Comparison of ENCODE assay signal across 9 mouse cellular contexts in genomic region chr1:23959415-23959732, GRCm38 (mm10). TPM values are rescaled to one million over a fixed set of nuclear protein-coding genes. Genes with fewer than 3 reads are reported as not detected.
A peak's percentile ranks its signal among the peaks of the same experiment; 100 is the strongest.
DNase-seq lines count a peak whose midpoint lies in the region; ATAC-seq lines count a peak whose summit lies in the region.
"Had no signal": no experiment of that assay in that cellular context is flagged by ENCODE, and none has a peak within 500 bp of the region (broad histone marks: within the 10 kb centered on the region; RNA-seq: fewer than 3 reads in every experiment).

No protein-coding gene starts in this region.

- H3K27ac ChIP-seq in heart, embryonic 11.5 days (ENCODE audit: low read depth, low read length) = no peak overlapping the region
- no peak overlapping the region for H3K27ac ChIP-seq in midbrain, embryonic 16.5 days (ENCODE audit: low read length)

- 16% methylated on average over 6 of the region's 6 CpGs for WGBS in heart, embryonic 11.5 days (ENCODE audit: insufficient replicate concordance)
- 13% methylated on average over 6 of the region's 6 CpGs for WGBS in midbrain, embryonic 16.5 days

- no peaks in the 10 kb centered on the region for H3K9me3 ChIP-seq in heart, embryonic 11.5 days (replicated peaks; ENCODE audit: control insufficient read depth, low read length)
- H3K9me3 ChIP-seq in midbrain, embryonic 16.5 days (replicated peaks; ENCODE audit: control insufficient read depth, low read length, poor library complexity, severe bottlenecking) = no peaks in the 10 kb centered on the region

- no peaks in the 10 kb centered on the region for H3K4me1 ChIP-seq in heart, embryonic 11.5 days (ENCODE audit: control insufficient read depth, insufficient read depth, low read length)
- peaks cover 4% of the 10 kb centered on the region; the same call in 1 of the 2 replicates for H3K4me1 ChIP-seq in midbrain, embryonic 16.5 days (ENCODE audit: control insufficient read depth, insufficient read depth, low read length)

- no peak for ATAC-seq in heart, embryonic 11.5 days (replicated peaks; ENCODE audit: insufficient number of reproducible peaks, low FRiP score, low TSS enrichment)
- ATAC-seq in inflammation-experienced regulatory T-cells, adult 6 months = peak; percentile 22
- 0 out of 2 replicates have a peak, but pooled peaks have one; percentile 32 for ATAC-seq in midbrain, embryonic 16.5 days

- peak overlapping the region; percentile 26 for H3K4me3 ChIP-seq in heart, embryonic 11.5 days (ENCODE audit: low read depth, low read length)
- H3K4me3 ChIP-seq in midbrain, embryonic 16.5 days (ENCODE audit: low read depth, low read length) = no peak overlapping the region

- peak overlapping the region; percentile 49; the same call in 1 of the 2 replicates for H3K9ac ChIP-seq in heart, embryonic 11.5 days (ENCODE audit: low read depth, low read length)
- no peak overlapping the region for H3K9ac ChIP-seq in midbrain, embryonic 16.5 days (ENCODE audit: low read depth, low read length)

- no peaks in the 10 kb centered on the region for H3K36me3 ChIP-seq in heart, embryonic 11.5 days (ENCODE audit: control insufficient read depth, insufficient read depth, low read length)
- no peaks in the 10 kb centered on the region for H3K36me3 ChIP-seq in midbrain, embryonic 16.5 days (ENCODE audit: control insufficient read depth, insufficient read depth, low read length)

- peak overlapping the region; percentile 56 for H3K4me2 ChIP-seq in heart, embryonic 11.5 days
- H3K4me2 ChIP-seq in midbrain, embryonic 16.5 days (ENCODE audit: low read length) = peak overlapping the region; percentile 31

- DNase-seq in heart, adult 18-20 months = no peak
- DNase-seq in embryo, embryonic 9.5 days (ENCODE audit: extremely low spot score) = peak; percentile 32
- DNase-seq in Muller cell, postnatal 12 days (ENCODE audit: inconsistent ontology term) = no peak
- no peak for DNase-seq in right cerebral cortex, postnatal 36 days (ENCODE audit: low spot score in 2 of 2)
- no peak for DNase-seq in gastrocnemius, postnatal 4 days (ENCODE audit: low spot score in 2 of 2)
- DNase-seq: B cell, adult 2 months had no signal

- no peaks in the 10 kb centered on the region for H3K27me3 ChIP-seq in heart, embryonic 11.5 days (ENCODE audit: control insufficient read depth, insufficient read depth, low read length)
- H3K27me3 ChIP-seq in midbrain, embryonic 16.5 days (ENCODE audit: control insufficient read depth, insufficient read depth, low read depth, low read length) = no peaks in the 10 kb centered on the region

RNA-seq across cellular contexts. Expression of gene Smap1, which starts 37.3 kb away (rescaled TPM):
- polyA plus RNA-seq in heart, embryonic 11.5 days (2014; fragmentation: Nextera tagmentation; extraction: Ambion mirVana) = 44.3 and 47.0 TPM in 2 replicates
- 10 to 100 TPM; 16.5 to 20.3 TPM for total RNA-seq in heart, adult 18-20 months (2021)
- polyA plus RNA-seq in inflammation-experienced regulatory T-cells, adult 6 months (2017; shearing (Covaris generic)) = 10 to 100 TPM; 40.4 to 58.4 (median 53.7) TPM
- 111 and 118 TPM in 2 replicates for polyA plus RNA-seq in midbrain, embryonic 16.5 days (2015; fragmentation: Nextera tagmentation; extraction: Ambion mirVana)
- 10 to 100 TPM; 48.0 to 57.1 TPM for total RNA-seq in gastrocnemius, postnatal 4 days (2021)

RNA-seq across cellular contexts. Expression of gene Sdhaf4, which starts 46.1 kb away (rescaled TPM):
- polyA plus RNA-seq in heart, embryonic 11.5 days (2014; fragmentation: Nextera tagmentation; extraction: Ambion mirVana) = 73.7 and 83.5 TPM in 2 replicates
- total RNA-seq in heart, adult 18-20 months (2021) = 10 to 100 TPM; 93.0 to 94.6 TPM
- polyA plus RNA-seq in inflammation-experienced regulatory T-cells, adult 6 months (2017; shearing (Covaris generic)) = 10 to 100 TPM; 83.4 to 98.8 (median 83.7) TPM
- 99.9 and 101 TPM in 2 replicates for polyA plus RNA-seq in midbrain, embryonic 16.5 days (2015; fragmentation: Nextera tagmentation; extraction: Ambion mirVana)
- total RNA-seq in gastrocnemius, postnatal 4 days (2021) = 10 to 100 TPM; 56.1 to 58.9 TPM
